Mouse (Mus musculus) stomach, embryonic 16.5 days (tissue): ENCODE results near the gene Zfp507. TPM values are rescaled to one million over a fixed set of nuclear protein-coding genes. Genes with fewer than 3 reads are reported as not detected.
A peak's percentile ranks its signal among the peaks of the same experiment; 100 is the strongest.

ENCODE experiments used
- ATAC-seq: fragments of 200-750 bp; cut with Nextera tagmentation; 2 replicates; pipeline ENCODE4 v1.8.0; 2017; ENCODE audit warnings: moderate number of reproducible peaks, moderate TSS enrichment; ENCODE audit not compliant: insufficient read depth, low FRiP score
- H3K27ac ChIP-seq: fragments of 300-500 bp; sonication (generic); 2 replicates; pipeline ENCODE4 v1.5.1; 2014; ENCODE audit warnings: low read length
- H3K27me3 ChIP-seq: fragments of 300-500 bp; sonication (generic); 2 replicates; pipeline ENCODE4 v1.6.1; 2014; ENCODE audit warnings: low read length, control low read depth, mixed read lengths; ENCODE audit not compliant: control insufficient read depth, insufficient read depth
- H3K36me3 ChIP-seq: fragments of 300-500 bp; sonication (generic); 2 replicates; pipeline ENCODE4 v1.6.1; 2014; ENCODE audit warnings: low read length; ENCODE audit not compliant: control insufficient read depth, insufficient read depth
- H3K4me1 ChIP-seq: fragments of 300-500 bp; sonication (generic); 2 replicates; pipeline ENCODE4 v1.6.1; 2014; ENCODE audit warnings: low read length, control low read depth, mixed read lengths; ENCODE audit not compliant: control insufficient read depth, insufficient read depth
- H3K4me2 ChIP-seq: fragments of 300-500 bp; sonication (generic); 2 replicates; pipeline ENCODE4 v1.6.1; 2014; ENCODE audit warnings: low read depth, low read length, mixed read lengths
- H3K4me3 ChIP-seq: fragments of 300-500 bp; sonication (generic); replicated peaks from 2 replicates; pipeline ENCODE4 v1.5.1; 2014; ENCODE audit warnings: mild to moderate bottlenecking, low read length
- H3K9ac ChIP-seq: fragments of 300-500 bp; sonication (generic); 2 replicates; pipeline ENCODE4 v1.6.1; 2014; ENCODE audit warnings: low read length
- H3K9me3 ChIP-seq: fragments of 300-500 bp; sonication (generic); replicated peaks from 2 replicates; pipeline ENCODE4 v1.6.1; 2016; ENCODE audit warnings: low read length, control low read depth; ENCODE audit not compliant: control insufficient read depth
- WGBS: fragments of 180-500 bp; shearing (Covaris S2); extraction: QIAGEN DNeasy Blood & Tissue Kit; methylation state at CpG from one replicate; pipeline ENCODE4 v1.1.7; 2014; 5-methylcytosine and 5-hydroxymethylcytosine counted together
- polyA plus RNA-seq: library from polyadenylated mRNA; unstranded; fragments of >200 nt; fragmentation: Nextera tagmentation; extraction: Ambion mirVana; gene quantifications from 2 replicates; pipeline ENCODE4 v1.2.1, GENCODE M21; 2015

Zfp507 gene
- polyA plus RNA-seq, 1 experiment from 2014 or later: 13.3 TPM

DNA sequence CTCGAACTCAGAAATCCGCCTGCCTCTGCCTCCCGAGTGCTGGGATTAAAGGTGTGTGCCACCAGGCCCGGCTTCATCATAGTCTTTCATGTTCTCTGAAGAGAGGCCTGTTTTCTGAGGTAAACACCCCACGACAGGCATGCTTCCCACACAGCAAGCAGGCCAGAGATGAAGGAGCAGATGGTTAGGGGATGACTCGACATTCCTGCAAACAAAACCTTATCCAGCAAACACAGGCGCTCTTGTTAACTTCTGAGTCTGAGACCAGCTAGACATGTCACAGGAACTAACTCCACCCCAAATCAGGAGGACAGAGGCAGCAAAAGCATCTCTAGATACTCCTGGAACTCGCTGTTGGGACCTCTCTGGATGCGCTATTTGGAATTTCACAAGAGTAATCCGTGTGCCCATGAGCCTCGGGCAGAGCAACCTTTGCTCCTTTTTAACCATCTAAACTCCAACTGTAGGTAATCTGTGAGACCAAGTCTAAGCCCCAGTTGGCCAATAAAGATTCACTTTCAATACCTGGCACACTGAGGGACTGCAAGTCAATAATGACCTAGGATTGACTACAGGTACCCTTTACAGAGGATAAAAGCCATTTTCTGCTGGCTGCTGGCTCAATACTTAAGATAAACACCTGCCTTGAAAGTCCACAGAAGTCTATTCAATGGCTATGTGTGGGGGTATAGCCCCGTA, 10.5 kb downstream of the Zfp507 start:
- 0 out of 2 replicates have a peak, but pooled peaks cover 4% of the 10 kb centered on the region for H3K4me1 ChIP-seq
- ATAC-seq: no peak
- no peak overlapping the region for H3K4me3 ChIP-seq
- no peaks in the 10 kb centered on the region for H3K9me3 ChIP-seq
- H3K9ac ChIP-seq: no peak overlapping the region
- H3K4me2 ChIP-seq: no peak overlapping the region
- 74% methylated on average over 12 of the region's 12 CpGs for WGBS
- H3K36me3 ChIP-seq: peaks cover 25% of the 10 kb centered on the region
- H3K27ac ChIP-seq: no peak overlapping the region
- H3K27me3 ChIP-seq: no peaks in the 10 kb centered on the region

DNA sequence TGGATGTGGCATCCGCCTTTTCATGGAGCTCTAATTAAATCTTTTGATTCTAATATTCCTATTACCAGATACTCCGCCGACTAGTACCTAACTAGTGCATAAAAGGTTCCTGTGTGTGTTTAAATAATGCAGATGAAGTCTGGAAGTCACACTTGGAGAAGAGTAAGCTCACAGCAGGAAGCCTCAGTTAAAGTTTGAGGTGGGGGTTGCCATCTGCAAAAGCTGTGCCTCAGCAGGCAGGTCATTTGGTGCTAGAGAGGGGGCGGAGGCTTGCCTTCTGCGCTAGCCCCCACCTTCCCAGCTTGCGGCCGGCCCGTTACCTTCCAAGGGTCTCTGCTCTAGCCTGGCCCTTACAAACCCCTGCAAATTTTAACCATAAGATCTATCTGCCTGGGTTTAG, 11.9 kb downstream of the Zfp507 start:
- peaks cover 31% of the 10 kb centered on the region for H3K36me3 ChIP-seq
- WGBS: 74% methylated on average over 8 of the region's 8 CpGs

GRCm38 (mm10) chr7:35790201-35790600, 12.6 kb downstream of the Zfp507 start:
- Histone ChIP-seq H3K4me3 (no peak overlapping the region), H3K4me1 (no peaks in the 10 kb centered on the region), H3K27ac (no peak overlapping the region), H3K36me3 (peaks cover 30% of the 10 kb centered on the region), H3K9me3 (no peaks in the 10 kb centered on the region), H3K4me2 (no peak overlapping the region), H3K9ac (no peak overlapping the region), H3K27me3 (no peaks in the 10 kb centered on the region)
- WGBS: 81% methylated on average over 8 of the region's 8 CpGs
- ATAC-seq: no peak

More for the DNA sequence above, 11.9 kb downstream of the Zfp507 start:
- no peak for ATAC-seq
- Histone ChIP-seq H3K9me3 (no peaks in the 10 kb centered on the region), H3K27me3 (no peaks in the 10 kb centered on the region), H3K4me2 (no peak overlapping the region), H3K27ac (no peak overlapping the region), H3K4me1 (no peaks in the 10 kb centered on the region), H3K9ac (no peak overlapping the region), H3K4me3 (no peak overlapping the region)

GRCm38 (mm10) chr7:35785579-35785978, 17.2 kb downstream of the Zfp507 start:
- peaks cover 12% of the 10 kb centered on the region for H3K36me3 ChIP-seq
- H3K4me3 ChIP-seq: no peak overlapping the region
- 32% methylated on average over 4 of the region's 4 CpGs for WGBS
- H3K27ac ChIP-seq: peak overlapping the region; percentile 58
- peak; percentile 82; the same call in 1 of the 2 replicates for ATAC-seq
- no peaks in the 10 kb centered on the region for H3K27me3 ChIP-seq
- H3K4me1 ChIP-seq: 0 out of 2 replicates have a peak, but pooled peaks cover 3% of the 10 kb centered on the region
- H3K4me2 ChIP-seq: no peak overlapping the region
- no peak overlapping the region for H3K9ac ChIP-seq
- no peaks in the 10 kb centered on the region for H3K9me3 ChIP-seq

DNA sequence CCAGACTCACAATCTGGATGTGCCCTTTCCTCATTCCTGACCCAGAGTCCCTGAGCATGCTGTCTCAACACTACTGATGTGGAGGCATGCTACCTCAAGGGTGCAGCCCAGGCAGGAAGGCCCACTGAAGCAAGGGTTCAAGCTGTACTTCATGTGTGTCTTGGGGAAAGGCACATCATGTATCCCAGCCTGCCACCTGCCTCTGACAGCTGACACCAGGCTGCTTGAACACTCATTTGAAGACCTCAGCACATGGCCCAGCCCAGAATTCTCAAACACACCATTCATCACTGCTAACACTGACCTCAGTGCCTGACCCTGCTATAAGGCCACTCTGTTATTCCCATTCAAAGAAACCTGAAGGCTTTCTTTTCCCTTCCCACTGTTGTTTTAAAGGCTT, 20.6 kb downstream of the Zfp507 start:
- Histone ChIP-seq H3K36me3 (peaks cover 12% of the 10 kb centered on the region), H3K4me2 (no peak overlapping the region)
- no peak for ATAC-seq

GRCm38 (mm10) chr7:35774127-35774526, 28.7 kb downstream of the Zfp507 start:
- 86% methylated on average over 12 of the region's 12 CpGs for WGBS
- peaks cover 14% of the 10 kb centered on the region; the same call in 1 of the 2 replicates for H3K36me3 ChIP-seq

More for the DNA sequence above, 20.6 kb downstream of the Zfp507 start:
- Histone ChIP-seq H3K9me3 (no peaks in the 10 kb centered on the region), H3K27ac (no peak overlapping the region), H3K4me1 (0 out of 2 replicates have a peak, but pooled peaks cover 3% of the 10 kb centered on the region), H3K4me3 (no peak overlapping the region), H3K9ac (no peak overlapping the region), H3K27me3 (no peaks in the 10 kb centered on the region)

DNA sequence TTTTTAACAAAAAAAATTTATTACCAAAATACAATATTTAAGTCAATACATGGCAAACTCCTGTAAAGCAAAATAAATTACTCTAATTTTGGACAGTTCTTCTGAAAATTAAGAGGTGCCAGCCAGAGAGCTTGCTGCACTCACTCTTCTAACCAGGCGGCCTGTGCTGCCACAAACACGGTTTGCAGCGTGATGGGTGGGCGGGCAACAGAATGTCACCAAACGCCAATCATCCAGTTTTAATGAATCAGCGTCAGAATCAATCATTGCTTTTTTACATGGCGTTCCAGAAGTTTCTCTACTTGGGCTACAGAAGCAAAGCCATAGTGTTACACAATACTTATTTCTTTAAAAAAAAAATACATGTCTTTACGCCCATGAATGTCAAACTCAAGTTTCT, 30.5 kb downstream of the Zfp507 start:
- Histone ChIP-seq H3K9ac (no peak overlapping the region), H3K36me3 (peaks cover 14% of the 10 kb centered on the region; the same call in 1 of the 2 replicates), H3K4me2 (no peak overlapping the region), H3K27me3 (no peaks in the 10 kb centered on the region), H3K9me3 (no peaks in the 10 kb centered on the region), H3K4me3 (no peak overlapping the region), H3K27ac (no peak overlapping the region), H3K4me1 (no peaks in the 10 kb centered on the region)
- WGBS: 90% methylated on average over 8 of the region's 8 CpGs
- ATAC-seq: no peak

More at GRCm38 (mm10) chr7:35774127-35774526, 28.7 kb downstream of the Zfp507 start:
- Histone ChIP-seq H3K27ac (no peak overlapping the region), H3K9me3 (no peaks in the 10 kb centered on the region), H3K4me1 (no peaks in the 10 kb centered on the region), H3K4me3 (no peak overlapping the region), H3K4me2 (no peak overlapping the region), H3K9ac (no peak overlapping the region), H3K27me3 (no peaks in the 10 kb centered on the region)
- ATAC-seq: no peak

GRCm38 (mm10) chr7:35771106-35771505, 31.7 kb downstream of the Zfp507 start:
- H3K27me3 ChIP-seq: no peaks in the 10 kb centered on the region
- no peak for ATAC-seq
- H3K9ac ChIP-seq: no peak overlapping the region
- no peaks in the 10 kb centered on the region for H3K9me3 ChIP-seq
- no peak overlapping the region for H3K4me3 ChIP-seq
- H3K36me3 ChIP-seq: peaks cover 14% of the 10 kb centered on the region; the same call in 1 of the 2 replicates
- no peak overlapping the region for H3K4me2 ChIP-seq
- H3K27ac ChIP-seq: no peak overlapping the region
- H3K4me1 ChIP-seq: no peaks in the 10 kb centered on the region

- Histone ChIP-seq H3K9me3 (no peaks in the 10 kb centered on the region), H3K27me3 (no peaks in the 10 kb centered on the region), H3K4me1 (no peaks in the 10 kb centered on the region), H3K36me3 (peaks cover 12% of the 10 kb centered on the region; the same call in 1 of the 2 replicates), H3K9ac (no peak overlapping the region), H3K27ac (no peak overlapping the region), H3K4me2 (no peak overlapping the region), H3K4me3 (no peak overlapping the region)
- 68% methylated on average over 7 of the region's 7 CpGs for WGBS
- ATAC-seq: no peak
Measured at GRCm38 (mm10) chr7:35770122-35770521, 32.7 kb downstream of the Zfp507 start.
